Mouse (Mus musculus): Measurements from ENCODE around the gene Unc13a.
A peak's percentile ranks its signal among the peaks of the same experiment; 100 is the strongest.

Gene Unc13a

GRCm38 (mm10) chr8:71665331-71666130 lies 6.0 kb downstream of the Unc13a start:
- peak; percentile 88 for DNase-seq (ENCODE audit: low spot score)

GRCm38 (mm10) chr8:71660325-71661120 lies 11.0 kb downstream of the Unc13a start:
- DNase-seq (ENCODE audit: low spot score) = peak; percentile 95

GRCm38 (mm10) chr8:71659751-71660150 lies 11.8 kb downstream of the Unc13a start:
- no peak for DNase-seq (ENCODE audit: low spot score)

DNA sequence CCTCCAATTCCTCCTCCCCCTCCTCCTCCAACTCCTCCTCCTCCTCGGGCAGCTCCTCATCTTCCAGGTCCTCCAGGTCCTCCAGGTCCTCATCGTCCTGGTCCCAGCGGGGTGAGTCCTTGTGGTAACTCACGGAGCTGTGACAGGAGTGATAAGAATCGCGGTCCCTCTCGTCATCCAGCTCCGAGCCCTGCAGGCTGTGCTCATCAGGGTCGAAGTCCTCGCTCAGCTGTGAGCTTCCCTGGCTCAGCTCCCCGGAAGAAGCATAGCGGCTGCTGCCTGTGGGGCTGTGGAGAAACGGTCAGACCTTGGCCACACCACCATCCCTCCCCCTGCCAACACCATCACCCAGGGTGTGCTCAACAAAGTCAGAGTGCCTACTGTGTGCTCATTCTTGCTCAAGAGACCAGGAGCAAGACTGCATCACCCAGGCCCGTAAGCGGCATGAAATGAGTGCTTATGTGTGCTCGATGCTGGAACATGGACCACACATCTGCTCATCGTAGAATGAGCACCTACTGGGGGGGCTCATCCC lies 13.0 kb downstream of the Unc13a start:
- DNase-seq (ENCODE audit: low spot score) = no peak

GRCm38 (mm10) chr8:71657816-71658215 lies 13.7 kb downstream of the Unc13a start:
- no peak for DNase-seq (ENCODE audit: low spot score)

DNA sequence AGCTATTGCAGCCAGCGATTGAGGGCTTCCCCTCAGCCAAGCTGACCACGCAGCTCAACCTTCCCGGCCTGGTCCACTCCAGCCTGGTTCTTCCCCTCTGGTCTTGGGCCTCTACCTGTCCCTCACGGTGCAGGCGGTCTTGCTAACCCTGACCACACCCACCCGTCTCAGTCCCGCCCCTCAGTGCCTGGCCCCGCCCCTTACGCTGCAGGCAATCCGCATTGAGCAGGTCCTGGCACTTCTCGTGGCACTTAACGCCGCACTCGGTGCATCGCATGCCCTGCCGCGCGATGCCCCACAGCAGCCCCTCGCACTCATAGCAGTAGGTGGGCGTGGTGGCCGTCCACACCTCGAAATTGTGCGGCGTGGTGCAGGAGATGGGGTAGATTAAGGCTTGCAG lies 17.0 kb downstream of the Unc13a start:
- peak; percentile 44 for DNase-seq (ENCODE audit: low spot score)

- DNase-seq (ENCODE audit: low spot score) = no peak
These were observed 26.0 kb downstream of the Unc13a start for GRCm38 (mm10) chr8:71645510-71645909.

DNA sequence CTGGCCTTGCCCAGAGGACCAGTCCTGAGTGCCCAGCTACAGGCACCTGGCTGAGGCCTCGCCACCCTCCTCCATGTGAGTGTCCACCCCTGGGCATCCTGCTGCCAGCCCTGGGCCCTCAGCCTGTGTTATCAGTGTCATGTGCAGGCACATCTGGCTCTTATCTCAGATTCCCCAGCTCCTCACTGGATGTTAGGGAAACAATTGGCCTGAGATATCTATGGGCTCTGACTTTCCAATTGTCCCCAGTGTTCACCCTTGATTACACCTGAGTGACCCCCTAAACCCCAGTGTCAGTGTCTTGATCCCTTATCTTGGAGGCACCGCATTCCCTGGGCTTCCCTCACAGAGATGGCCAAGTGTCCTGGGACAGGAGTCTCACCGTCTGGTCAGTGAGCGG lies 32.2 kb downstream of the Unc13a start:
- no peak for DNase-seq (ENCODE audit: low spot score)

GRCm38 (mm10) chr8:71638321-71638720 lies 33.2 kb downstream of the Unc13a start:
- DNase-seq (ENCODE audit: low spot score) = no peak

- no peak for DNase-seq (ENCODE audit: low spot score)
These were observed 34.1 kb downstream of the Unc13a start for GRCm38 (mm10) chr8:71637149-71638095.

DNA sequence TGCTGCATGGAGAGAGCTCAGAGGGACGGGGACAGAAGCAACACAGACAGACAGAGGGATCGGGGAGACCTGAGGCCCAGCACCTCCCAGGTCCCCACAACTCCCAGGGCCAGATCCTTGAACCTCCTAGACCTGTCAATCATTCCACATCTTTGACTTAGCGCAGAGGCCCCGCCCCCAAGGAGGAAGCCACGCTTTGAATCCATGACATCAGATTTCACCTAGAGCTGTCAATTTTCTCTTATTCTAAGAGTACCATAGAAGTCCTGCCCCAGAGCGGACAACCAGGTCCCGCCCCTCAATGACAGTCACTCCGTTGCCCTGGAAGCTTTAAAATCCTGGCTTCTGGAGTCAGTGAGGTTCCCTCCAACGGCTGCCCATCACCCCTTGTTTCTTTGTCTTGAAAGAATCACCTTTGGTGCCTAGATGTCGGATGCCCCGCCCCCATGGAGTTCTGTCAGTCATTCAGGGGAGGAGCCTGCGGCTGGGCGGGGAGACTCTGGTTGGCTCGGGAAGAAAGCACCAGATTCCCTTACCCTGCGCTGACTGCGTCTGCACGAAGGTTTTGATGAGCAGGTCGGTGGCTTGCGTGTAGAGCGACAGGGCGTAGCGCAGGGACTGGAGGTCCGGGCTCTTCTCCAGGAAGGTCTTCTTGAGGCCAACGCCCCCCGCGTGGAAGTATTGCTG lies 37.4 kb downstream of the Unc13a start:
- peak; percentile 73 for DNase-seq (ENCODE audit: low spot score)

GRCm38 (mm10) chr8:71633164-71633563 lies 38.4 kb downstream of the Unc13a start:
- DNase-seq (ENCODE audit: low spot score) = no peak

- no peak for DNase-seq (ENCODE audit: low spot score)
These were observed 39.7 kb downstream of the Unc13a start for GRCm38 (mm10) chr8:71631897-71632296.

DNA sequence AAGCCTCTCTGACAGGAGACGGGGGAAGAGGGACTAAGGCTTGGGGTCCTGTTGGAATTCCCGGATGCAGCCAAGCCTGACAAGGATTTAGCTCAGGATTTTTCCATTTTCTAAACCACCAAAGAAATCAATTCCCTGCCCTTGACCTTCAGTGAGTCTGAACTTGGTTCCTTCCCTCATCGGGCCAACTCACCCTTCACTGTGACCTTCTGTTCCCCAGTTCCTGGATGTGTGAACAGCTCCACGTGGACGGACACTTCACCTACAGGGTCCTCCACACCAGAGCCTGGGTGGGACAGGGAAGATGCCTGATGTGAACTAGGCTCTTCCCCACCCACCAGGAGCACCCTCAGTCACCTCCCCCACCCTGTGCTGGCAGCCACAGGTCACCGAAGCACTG lies 40.8 kb downstream of the Unc13a start:
- no peak for DNase-seq (ENCODE audit: low spot score)

- DNase-seq (ENCODE audit: low spot score) = peak; percentile 65
These were observed 41.8 kb downstream of the Unc13a start for GRCm38 (mm10) chr8:71629781-71630212.

GRCm38 (mm10) chr8:71629096-71629697 lies 42.4 kb downstream of the Unc13a start:
- peak; percentile 92 for DNase-seq (ENCODE audit: low spot score)

DNA sequence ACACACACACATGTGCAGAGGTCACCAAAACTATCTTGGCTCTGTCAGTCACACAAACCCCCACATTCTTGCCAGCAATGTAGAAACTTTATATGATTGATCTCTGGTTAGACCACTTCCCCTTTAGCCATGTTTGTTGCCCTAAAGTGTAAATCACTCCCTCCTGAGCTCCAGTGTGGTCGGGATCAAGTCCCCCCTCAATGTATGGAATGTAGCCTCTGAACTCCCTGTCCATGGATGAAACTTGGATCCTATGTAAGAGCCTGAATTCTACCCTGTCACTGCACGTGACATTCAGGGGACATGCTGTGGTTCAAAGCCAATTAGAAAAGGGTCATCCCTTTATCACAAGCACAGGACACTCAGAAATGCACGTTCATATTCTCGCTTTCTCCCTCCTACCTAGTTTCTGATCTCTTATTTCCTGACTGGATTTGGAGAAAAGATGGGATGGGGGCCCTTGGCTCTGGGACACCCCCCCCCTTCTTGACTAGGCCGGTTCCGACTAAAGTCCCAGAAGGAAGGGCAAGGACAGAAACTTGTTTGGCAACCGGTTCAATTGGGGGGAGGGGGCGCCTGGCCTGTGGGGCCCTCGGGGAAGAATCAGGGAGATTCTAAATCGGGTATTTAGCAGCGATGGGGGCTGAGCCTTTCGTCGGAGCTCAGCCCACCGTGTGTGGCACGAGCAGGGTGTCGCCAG lies 43.0 kb downstream of the Unc13a start:
- DNase-seq (ENCODE audit: low spot score) = no peak

GRCm38 (mm10) chr8:71627265-71628099 lies 44.1 kb downstream of the Unc13a start:
- DNase-seq (ENCODE audit: low spot score) = no peak

GRCm38 (mm10) chr8:71626753-71627152 lies 44.8 kb downstream of the Unc13a start:
- no peak for DNase-seq (ENCODE audit: low spot score)
